Mouse (Mus musculus) thymus, adult 2 months (tissue): Measurements from ENCODE around the gene Os9.

ENCODE experiments used
- CTCF ChIP-seq: fragments of 200-500 bp; IDR thresholded peaks from 2 replicates; pipeline ENCODE4 v1.5.1; 2012; ENCODE audit warnings: mild to moderate bottlenecking, control low read depth, low read length, moderate library complexity, borderline replicate concordance; ENCODE audit not compliant: control insufficient read depth, poor library complexity, insufficient read depth; ENCODE audit errors: extremely low read depth
- POLR2A ChIP-seq: fragments of 200-500 bp; IDR thresholded peaks from 2 replicates; pipeline ENCODE4 v1.6.1; 2012; ENCODE audit warnings: mild to moderate bottlenecking, low read length, control low read depth, moderate library complexity; ENCODE audit not compliant: control insufficient read depth, poor library complexity, insufficient read depth; ENCODE audit errors: extremely low read depth

DNA sequence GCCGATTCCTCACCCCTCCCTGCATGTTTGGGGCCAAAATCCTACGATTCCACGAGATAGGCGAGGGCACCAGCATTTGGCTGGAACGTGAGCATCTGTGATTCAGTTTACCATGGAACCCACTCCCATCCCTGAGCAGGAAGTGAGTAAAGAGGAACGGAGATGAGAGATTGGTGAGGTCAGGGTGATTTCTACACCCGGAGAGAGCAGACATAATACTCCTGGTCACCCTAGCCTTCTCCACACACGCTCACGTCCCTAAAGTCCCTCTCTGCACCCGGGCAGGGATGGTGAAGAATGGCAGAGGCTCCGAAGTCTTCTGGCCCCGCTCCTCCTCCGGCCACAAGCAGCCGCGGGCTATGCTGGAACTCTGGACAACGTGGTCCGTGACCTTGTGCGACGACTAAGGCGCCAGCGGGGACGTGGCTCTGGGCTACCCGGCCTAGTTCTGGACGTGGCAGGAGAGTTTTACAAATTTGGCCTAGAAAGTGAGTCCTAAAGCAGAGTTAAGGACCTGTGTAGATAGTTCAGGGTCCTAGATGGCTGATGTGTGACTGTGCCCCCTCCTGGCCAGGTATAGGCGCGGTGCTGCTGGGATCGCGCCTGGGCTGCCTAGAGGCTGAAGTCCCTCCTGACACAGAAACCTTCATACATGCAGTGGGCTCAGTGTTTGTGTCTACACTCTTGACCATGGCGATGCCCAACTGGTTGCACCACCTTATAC, 71.4 kb downstream of the Os9 start:
- 0 out of 2 replicates have a peak, but pooled peaks have one; percentile 26 for TF ChIP-seq CTCF
- no peak for TF ChIP-seq POLR2A
